Mouse (Mus musculus): ENCODE data around the gene Map2. TPM values are rescaled to one million over a fixed set of nuclear protein-coding genes. Genes with fewer than 3 reads are reported as not detected.

Gene Map2
- 1.9 and 53.2 TPM in 2 replicates for polyA plus RNA-seq (2012; rRNA removed; ENCODE audit: low replicate concordance)

GRCm38 (mm10) chr1:66175041-66175665, at the start of gene Map2:
Gene Map2, plus strand, starts transcription at chr1:66175273.

GRCm38 (mm10) chr1:66467821-66468703, 293.0 kb downstream of the Map2 start, which contains the start of gene Unc80:
Gene Unc80, plus strand, starts transcription at chr1:66468367.

Other genes starting within 250 kb of the Map2 start
- not detected in 2 replicates for gene Crygf, start 248.8 kb upstream of the Map2 start, polyA plus RNA-seq (2012; rRNA removed; ENCODE audit: low replicate concordance)

Data from subcutaneous adipose tissue, adult 2 months (tissue).